Mouse (Mus musculus) adrenal gland, postnatal 14 days (tissue): ENCODE results near the gene Gm773. TPM values are rescaled to one million over a fixed set of nuclear protein-coding genes. Genes with fewer than 3 reads are reported as not detected.
"Not testable (repeated sequence)": the region's sequence is repeated elsewhere in the genome, so short reads cannot be mapped to it uniquely, and the experiment has no call there.

Experiments
- DNase-seq: peaks from one replicate; pipeline ENCODE4 v3.0.0; 2021; ENCODE audit warnings: mixed read lengths
- long read RNA-seq, 2 experiments: library from polyadenylated mRNA; stranded (forward); transcript quantifications; one replicate each; pipeline ENCODE4 v2.0.0; 2021
- total RNA-seq: library from RNA; stranded (reverse); gene quantifications from 2 replicates; pipeline ENCODE4 v1.2.3, GENCODE M21; 2021

Gm773 gene
- not detected in 2 replicates for total RNA-seq
- long read RNA-seq, experiment 1 = 0 reads
- long read RNA-seq, experiment 2 = 0 reads

GRCm38 (mm10) chrX:56212771-56213170 is at the start of gene Gm773:
Gene Gm773, minus strand, starts transcription at chrX:56212881.
- DNase-seq = no peak

DNA sequence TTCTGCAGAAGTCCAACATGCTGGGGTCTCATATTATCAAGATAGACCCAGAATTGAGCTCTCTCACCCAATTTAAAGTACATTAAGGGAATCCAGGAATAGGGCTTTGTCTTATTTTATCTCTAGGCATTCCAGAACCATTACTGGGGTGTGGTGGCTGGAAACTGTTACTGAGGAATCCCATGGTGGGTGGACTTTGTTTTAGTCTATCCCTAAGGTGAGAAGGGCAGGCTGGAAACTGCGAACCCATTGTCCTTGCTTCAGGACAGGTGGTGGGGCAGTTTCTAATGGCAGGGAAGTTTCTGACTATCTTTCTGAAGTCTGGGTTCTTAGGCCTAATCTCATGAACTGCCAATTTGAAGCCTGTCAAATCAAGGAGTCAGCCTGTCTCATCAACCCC is 26.2 kb downstream of the Gm773 start:
- DNase-seq = not testable (repeated sequence)

DNA sequence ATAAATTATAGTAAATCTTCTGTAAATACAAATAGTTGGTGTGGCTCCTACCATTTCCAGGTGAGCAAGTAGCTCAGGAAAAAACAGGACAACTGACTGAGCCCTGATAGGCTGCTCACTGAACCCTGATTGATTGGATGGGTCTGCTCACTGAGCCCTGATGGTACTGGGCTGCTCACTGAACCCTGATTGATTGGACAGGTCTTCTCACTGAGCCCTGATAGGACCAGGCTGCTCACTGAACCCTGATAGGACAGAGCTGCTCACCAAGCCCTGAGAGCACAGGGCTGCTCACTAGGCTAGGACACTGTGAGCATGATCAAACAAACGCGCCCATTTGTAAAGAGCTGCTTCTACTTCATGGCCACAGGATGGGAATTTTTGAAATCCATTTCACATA is 61.3 kb downstream of the Gm773 start:
- DNase-seq = no peak

Other genes with a start within 250 kb of the Gm773 start
- not detected in 2 replicates for gene 3830403N18Rik, start 76.3 kb downstream of the Gm773 start, total RNA-seq
- gene Zfp449, start 133.5 kb upstream of the Gm773 start, total RNA-seq = 3.2 and 3.8 TPM in 2 replicates
- gene Smim10l2a, start 161.7 kb upstream of the Gm773 start, total RNA-seq = 0.56 and 1.4 TPM in 2 replicates
- gene Gm2174, start 235.1 kb upstream of the Gm773 start, total RNA-seq = not detected in 2 replicates
- gene Ints6l, start 242.0 kb upstream of the Gm773 start, total RNA-seq = 28.4 and 28.8 TPM in 2 replicates